Mouse (Mus musculus): ENCODE measurements around the gene Dapl1.

Gene Dapl1

DNA sequence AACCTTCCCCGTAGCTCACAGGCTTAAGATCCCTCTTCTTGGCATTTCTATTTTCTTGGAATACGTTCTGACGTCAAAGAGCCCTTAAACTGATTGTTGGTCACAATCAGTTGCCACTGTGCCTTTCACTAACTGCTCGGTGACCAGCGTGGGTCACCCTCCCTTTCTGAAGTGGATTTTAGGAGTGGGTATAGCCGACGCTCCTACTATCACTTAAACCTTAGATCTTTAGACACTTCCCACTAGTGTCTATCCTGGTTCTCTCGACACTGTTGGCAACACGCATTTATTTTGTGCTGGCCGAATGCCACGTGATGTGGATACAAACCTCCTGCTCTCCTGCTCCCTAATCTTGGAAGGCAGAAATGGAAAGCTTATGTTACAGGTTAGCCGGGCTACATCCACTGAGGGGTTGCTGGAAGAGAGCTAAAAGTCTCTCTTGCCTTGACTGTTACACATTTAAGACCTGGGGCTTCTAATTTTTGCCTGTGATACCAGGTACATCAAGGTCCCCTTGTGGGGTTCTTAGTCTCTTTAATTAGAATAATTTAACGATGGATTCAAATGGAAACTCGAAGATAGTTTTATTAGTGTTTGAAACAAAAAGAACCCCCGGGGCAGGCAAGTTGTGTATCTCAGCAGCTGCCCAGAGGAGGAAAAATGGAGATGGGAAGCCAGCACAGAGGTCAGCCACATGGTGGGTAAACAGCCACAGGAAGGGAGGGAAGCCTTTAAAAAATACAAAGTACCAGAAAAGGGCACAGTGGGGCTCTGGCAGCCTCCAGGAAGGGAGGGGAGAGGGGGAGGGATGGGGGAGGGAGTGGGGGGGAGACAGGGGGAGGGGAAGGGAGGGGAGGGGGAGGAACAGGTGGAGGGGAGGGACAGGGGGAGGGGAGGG, 13.2 kb upstream of the Dapl1 start:
- DNase-seq (ENCODE audit: low spot score in 2 of 2), result no peak

DNA sequence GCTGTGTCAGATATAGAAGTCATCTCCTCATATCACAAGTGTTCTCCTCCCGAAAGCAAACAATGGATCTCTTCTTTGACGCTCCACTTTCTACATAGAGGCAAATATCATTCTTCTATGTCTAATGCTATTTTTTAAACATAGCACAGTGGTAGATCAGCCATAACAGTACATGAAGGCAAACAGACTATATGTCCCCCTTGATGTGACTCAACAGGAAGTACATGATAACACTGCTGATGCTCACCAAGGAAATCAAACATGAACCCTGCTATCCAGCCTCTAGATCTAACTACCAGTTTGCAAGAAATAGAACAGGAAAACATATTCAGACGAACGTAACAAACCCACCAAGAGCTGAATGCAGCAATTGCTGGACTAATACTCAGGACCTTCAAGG, 10.1 kb upstream of the Dapl1 start:
- DNase-seq (ENCODE audit: low spot score in 2 of 2), result no peak

DNA sequence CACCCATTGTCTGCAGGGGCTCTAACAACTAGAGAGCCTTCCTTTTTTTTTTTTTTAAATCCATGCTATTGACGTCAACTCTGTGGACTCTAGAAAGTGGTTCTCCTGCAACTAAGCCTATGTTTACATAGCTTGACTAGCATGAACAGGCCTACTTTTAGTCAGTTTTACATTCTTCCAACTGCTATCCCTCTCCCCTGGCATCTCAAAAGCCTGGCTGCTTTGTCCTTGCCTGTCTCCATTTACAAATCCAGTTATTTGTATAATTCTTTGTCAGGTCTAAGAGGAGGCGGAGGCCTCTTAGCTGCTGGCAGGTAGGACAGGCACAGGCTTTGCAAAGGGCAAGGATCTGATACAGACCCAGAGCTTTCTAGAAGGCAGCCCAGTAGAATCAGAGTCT, 627 bp downstream of the Dapl1 start:
- DNase-seq (ENCODE audit: low spot score in 2 of 2), result no peak

DNA sequence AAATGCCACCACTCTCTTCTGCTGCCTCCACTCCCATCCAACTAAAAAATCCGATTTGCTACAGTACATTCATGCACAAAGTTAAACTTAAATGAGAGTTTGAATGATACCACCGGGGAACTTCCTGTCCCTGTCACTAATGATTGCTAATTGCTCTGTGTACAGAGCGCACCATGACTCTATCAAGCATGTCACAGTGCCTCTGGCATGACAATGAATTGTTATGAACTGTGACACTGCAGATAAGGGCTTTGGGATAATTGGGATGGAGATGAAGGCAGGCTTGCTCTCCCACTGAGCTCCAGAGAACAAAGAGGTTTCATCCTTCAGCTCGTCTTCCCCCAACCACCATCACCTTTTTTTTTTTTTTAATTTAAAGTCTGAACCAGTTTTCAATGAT, 1.2 kb downstream of the Dapl1 start:
- DNase-seq (ENCODE audit: low spot score in 2 of 2), result no peak

DNA sequence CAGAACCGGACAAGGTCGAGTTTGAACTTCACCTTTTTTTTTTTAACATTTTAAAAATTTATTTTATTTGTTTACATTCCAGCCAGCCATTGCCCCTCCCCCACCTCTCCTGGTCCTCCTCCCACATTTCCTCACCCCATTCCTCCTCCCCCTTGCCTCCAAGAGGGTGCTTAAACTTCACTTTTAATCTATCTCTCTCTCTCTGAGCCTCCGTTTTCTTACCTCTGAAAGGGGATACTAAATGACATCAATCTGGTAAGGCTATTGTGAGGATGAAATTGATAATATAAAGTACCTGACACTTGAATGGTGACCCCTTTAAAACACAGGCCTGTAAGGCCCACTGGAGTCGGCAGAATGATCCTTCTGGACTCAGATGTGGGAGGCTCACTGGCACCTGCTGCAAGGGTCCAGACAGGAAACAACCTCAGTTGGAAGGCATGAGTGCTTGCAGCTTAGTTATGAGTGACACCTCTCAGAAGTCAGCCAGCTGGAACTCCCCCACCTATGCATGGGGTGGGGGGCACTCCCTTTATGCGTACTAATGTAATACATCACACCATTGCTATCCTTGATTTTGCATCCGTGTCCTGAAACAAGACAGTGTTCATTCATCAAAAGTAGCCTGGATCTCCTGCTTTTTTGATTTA, 1.9 kb downstream of the Dapl1 start:
- DNase-seq (ENCODE audit: low spot score in 2 of 2), result no peak

DNA sequence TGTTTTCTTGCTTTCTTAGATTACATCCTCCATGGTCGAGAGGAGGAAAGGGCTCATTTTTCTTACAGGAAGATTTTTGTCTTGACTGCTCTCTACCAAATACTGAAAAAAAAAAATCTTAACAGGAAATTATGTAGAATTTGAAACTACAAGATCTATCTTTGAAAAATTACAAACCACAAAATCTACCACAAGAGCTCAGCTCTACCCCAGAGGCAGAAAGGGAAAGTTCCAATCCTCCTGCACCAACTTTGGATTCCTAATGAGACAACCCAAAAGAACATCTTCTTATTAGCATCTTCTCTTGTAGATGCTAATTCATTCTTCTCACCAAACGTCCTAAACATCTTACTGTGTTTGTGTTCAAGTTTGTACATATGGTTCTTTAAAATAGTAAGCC, 3.8 kb downstream of the Dapl1 start:
- no peak for DNase-seq (ENCODE audit: low spot score in 2 of 2)

DNA sequence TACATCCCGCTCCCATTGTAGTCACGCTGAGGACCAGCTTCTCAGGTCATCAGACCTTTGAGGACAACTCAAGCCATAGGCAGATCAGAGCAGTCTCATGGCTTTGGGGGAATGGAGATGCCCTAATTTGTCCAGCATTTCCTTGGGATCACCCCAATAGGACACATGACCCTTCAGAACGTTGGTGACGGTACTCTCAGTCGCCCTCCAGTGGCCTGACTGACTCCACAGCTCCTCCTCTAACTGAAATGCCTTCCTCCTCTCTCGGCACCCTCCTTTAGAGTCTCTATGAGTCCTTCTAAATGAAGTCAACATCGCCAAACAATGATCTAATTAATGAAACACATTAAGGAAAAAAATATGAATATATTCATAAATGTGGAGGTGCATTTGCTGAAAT, 5.9 kb downstream of the Dapl1 start:
- no peak for DNase-seq (ENCODE audit: low spot score in 2 of 2)

DNA sequence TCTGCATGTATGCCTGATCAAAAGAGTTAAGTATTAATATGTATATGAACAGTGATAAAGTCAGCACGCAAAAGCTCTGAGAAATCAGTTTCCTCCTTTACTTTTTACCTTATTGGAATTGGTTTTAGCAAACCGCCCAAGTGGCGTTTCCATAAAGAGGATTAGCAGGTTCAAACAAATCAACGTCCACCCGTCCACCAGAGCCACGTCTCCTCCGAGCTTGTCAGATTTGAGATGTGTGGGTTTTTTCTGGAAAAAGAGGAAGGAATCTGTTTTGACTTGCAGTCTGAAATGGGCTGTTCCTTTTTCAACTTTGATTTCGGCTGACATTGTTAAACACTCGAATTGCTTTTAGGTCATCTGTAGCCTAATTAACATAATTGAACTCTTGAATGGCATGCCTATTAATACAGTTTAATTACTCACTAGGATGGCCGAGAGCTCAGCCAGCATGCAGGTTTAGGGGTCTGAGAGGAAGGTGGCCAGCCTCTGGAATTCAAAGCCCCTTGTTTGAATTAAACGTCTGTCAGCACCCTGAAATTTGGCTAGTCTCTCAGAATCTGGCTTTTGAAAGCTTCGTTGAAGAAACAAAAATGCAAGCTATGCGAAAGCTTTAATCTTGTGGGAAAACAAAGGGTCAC, 9.1 kb downstream of the Dapl1 start:
- no peak for DNase-seq (ENCODE audit: low spot score in 2 of 2)

DNA sequence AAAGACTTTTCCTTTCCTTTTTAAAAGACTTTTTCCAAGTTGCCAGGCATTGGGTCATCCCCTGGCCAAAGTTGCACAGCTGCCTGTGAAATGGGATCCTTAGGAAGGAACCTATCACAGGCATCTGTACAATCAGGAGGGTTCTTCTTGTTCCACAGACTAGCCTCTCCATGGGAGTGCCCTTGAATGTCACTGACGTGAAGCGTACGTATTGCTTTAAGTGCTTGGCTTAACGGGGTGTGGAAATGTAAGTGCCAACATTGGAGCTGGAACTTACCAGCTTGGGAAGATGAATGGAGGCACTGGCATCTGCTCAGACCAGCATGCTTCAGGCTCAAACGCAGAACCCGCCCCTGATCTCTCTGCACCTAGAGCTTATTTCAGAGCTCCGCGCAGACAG, 14.7 kb downstream of the Dapl1 start:
- no peak for DNase-seq (ENCODE audit: low spot score in 2 of 2)

DNA sequence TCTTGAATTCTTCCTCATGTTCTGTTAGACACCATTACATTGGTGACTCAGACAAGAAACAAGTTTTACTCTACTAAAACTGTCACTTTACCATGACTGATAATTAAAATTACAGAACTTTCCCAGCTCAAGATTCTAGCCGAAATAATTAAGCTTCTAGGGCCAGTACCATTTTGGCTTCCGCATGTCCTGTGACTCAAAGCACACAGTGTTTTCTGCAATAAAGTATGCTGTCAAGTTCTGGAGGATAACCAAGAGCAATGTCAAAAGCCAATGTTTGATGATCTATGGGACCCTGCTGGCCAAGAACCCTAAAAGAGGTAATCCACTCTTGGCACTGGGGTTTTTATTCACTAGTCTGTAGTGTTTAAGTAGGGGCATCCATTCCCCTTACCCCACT, 15.3 kb downstream of the Dapl1 start:
- DNase-seq (ENCODE audit: low spot score in 2 of 2), result no peak

DNA sequence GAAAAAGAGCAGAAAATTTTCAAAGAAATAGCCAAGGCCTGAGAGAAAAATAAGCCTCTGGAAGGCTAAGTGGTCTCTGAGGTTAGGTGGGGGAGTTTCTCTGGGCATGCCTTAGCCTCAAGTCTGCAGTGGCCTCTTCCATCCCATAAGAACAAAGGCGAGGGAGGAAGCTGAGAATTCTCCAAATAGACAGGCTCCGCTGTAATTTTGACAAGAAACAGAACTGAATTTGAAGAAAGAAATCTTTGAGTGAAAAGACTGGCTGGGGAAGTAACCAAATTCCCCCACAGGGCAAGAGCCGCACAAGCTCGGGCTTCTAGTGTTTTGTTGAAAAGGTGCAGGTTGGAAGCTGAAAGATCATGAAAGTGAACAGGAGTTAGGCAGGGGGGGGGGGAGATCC, 24.6 kb downstream of the Dapl1 start:
- DNase-seq (ENCODE audit: low spot score in 2 of 2), result no peak

DNA sequence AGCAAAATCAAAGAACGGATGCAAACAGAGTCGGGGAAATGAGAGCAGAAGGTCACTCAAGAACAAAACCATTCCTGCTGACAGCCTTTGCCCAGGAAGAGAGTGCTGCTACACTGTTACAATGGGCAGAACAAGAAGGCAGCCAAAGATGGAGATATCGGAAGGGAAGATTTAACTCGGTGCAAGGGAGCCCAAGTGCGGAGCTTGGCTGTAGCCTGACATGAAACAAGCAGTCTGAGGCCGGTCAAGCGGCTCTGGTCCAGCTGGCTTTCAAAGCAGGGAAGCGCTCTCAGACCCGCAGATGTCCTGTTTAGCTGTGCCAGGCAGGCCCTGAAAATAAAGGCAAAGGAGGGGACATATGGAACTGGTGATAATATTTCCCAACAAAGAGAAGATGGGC, 26.0 kb downstream of the Dapl1 start:
- no peak for DNase-seq (ENCODE audit: low spot score in 2 of 2)

DNA sequence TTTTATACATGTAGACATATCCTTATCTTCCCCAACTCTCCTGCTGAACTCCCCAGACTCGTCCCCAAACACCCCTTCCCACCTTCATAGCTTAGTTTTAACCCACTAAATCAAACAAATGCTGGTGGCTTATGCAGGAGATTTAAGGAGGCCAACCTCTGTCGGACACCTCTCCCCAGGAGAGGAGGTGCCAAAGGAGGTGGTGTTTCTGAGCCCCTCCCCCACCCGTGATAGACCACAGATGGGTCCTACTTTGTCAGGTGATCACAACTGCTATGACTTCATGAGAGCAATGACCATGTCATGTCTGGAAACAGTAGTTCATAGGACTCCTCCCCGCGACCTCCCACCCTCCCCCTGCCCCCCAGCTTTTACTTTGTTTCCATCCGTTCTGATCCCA, 26.4 kb downstream of the Dapl1 start:
- no peak for DNase-seq (ENCODE audit: low spot score in 2 of 2)

DNA sequence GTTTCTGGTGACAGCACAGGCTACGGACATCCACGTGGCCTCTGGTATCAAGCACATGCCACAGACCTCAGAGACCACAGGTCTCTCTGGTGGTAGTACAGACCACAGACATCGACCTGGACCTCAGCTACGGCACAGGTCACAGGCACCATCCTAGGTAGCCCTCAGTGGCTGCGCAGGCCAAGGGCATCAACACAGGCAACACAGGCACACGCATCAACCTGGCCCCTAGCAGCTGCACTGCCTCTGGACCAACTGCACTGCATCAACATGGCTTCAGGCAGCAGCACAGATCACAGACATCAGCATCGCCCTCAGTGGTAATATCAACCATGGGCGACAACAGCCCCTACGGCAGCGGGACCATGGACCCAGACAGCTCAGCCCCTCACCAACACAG, 36.2 kb downstream of the Dapl1 start:
- no peak for DNase-seq (ENCODE audit: low spot score in 2 of 2)

DNA sequence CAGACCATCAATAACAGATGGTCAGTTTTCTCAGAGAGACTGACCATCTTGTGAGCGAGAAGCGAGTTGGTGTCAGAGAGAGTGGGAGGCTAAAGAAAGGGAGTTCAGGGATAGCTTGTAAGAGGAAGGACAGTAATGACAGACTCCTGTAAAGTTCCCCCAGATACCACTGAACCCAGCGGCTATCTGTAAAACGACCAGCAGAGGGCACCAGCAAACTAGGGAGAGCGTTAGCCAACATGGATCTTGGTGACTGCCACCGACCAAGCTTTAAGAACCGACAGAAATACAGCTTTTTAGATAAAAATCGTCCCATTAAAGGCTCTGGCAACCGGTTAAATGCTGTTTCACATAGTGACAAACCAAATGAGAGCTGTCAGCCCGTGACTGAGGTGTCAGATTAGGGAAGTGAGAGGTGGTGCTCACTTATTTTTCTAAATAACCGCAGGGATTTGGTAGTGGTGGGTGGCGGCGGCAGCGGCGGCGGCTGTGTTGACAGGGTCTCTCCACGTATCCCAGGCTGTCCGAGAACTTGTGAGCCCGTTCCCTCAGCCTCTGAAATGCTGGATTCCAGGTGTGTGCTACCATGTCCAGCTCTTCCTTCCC, 37.7 kb downstream of the Dapl1 start:
- DNase-seq (ENCODE audit: low spot score in 2 of 2), result peak in 1 of 2 experiments; percentile 73

DNA sequence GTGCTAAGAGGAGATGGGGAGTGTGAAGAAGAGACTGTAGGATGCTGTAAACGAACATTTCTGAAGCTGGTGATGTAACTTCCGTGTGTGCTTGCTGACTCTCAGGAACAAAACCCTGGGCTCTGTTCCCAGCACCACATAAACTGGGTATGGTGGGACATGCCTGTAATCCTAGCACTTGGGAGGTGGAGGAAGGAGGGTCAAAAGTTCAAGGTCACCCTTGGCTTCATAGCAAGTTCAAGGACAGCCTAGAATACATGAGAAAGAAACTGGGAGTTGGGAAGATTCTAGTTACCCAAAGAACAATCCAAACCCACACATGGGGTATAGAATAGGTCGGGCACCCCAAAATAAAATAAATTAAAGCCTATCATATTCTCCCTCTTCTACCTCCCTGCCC, 39.1 kb downstream of the Dapl1 start:
- DNase-seq (ENCODE audit: low spot score in 2 of 2), result no peak

DNA sequence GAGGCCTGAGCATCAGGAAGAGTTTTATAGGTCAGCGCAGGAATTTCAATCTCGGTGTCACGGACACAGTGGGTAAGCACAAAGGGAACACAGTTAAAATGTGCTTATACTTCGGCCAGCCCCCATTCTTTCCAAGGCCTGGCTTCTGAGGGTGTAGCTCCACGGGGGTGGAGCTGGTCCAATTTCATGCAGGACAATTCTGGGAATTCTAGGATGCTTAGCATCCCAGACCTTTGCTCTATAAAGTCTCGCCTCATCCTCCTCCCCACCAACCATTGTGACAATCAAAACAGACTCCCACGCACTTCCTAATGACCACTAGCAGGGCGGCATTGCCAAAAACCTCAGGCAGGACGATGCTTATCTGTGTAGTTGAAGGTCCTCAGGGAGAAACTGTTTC, 42.4 kb downstream of the Dapl1 start:
- DNase-seq (ENCODE audit: low spot score in 2 of 2), result no peak

DNA sequence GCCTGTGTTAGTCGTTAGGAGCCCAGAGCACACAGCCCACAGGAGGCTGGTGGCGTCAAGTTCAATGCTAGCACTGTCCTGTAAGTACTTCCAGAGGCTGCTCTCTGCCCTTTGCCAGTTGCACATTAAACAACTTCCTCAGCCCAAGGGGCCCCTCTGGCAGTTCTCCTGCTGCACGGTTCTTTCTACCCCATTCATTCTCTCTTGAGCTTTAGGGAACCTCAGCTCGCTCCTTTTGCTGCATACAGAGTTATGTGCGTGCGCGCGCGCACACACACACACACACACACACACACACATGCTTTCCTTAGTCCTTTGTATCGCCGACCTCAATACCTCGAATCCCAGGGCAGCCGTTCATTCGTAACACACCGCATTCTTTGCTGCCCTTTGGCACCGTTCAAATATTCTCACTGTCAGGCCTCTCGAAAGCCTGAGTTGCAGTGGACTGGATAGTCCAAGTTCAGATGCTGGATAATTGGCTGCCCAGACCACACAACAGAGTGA, 45.2 kb downstream of the Dapl1 start:
- no peak for DNase-seq (ENCODE audit: low spot score in 2 of 2)

DNA sequence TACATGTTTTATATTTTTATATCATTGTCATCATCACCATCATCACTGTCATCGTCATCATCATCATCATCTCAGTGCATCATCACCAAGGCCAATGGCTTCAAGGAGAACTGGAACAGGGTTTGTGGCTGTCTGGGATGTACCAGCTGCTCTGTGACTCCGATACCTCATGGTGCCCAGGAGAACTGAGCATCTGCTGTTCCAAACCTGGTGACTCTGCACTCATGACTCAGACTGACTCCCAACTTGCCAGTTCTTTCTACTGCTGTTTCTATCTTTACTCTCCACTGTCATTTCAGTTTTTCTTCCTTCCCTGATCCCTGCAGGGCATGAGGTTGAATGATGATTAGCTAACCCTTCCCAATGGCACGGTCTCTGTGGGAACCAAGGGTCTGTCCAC, 46.4 kb downstream of the Dapl1 start:
- DNase-seq (ENCODE audit: low spot score in 2 of 2), result no peak

DNA sequence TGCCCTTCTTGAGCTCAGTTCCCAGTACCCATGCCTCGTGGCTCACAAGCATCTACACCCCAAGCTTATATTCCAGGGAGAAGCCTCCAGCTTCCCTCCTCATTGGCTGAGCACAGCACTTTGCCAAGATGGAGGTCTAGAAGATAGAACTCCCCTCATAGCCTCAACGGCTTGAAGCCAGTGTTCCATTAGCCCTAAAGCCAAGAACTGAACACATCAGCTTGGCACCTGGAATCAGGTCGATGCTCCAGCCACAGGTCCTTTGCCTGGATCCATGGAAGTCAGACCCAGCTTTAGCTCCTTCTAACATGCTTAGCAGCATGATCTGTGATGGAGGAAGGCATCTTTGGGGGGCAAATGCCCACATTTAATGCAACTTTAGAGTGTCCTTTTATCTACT, 48.5 kb downstream of the Dapl1 start:
- DNase-seq (ENCODE audit: low spot score in 2 of 2), result no peak

DNA sequence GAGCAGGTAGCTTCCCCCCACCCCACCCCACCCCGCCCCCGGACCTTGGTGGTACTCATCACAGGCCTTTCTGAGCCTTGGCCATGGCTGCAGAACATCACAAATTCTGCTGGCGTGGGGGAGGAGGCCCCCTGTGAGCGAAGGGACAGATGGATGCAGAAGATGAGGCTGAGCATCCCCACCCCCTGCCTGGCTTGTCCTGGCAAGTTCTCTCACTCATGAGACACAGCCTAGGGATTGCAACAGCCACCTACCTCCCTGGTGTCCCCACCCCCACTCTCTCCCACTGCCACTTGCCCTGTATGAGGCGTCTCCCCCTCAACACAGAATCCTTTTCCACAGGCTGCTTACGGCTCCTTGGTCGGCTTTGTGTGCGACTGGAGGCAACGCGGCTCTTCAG, 49.1 kb downstream of the Dapl1 start:
- DNase-seq (ENCODE audit: low spot score in 2 of 2), result no peak

DNA sequence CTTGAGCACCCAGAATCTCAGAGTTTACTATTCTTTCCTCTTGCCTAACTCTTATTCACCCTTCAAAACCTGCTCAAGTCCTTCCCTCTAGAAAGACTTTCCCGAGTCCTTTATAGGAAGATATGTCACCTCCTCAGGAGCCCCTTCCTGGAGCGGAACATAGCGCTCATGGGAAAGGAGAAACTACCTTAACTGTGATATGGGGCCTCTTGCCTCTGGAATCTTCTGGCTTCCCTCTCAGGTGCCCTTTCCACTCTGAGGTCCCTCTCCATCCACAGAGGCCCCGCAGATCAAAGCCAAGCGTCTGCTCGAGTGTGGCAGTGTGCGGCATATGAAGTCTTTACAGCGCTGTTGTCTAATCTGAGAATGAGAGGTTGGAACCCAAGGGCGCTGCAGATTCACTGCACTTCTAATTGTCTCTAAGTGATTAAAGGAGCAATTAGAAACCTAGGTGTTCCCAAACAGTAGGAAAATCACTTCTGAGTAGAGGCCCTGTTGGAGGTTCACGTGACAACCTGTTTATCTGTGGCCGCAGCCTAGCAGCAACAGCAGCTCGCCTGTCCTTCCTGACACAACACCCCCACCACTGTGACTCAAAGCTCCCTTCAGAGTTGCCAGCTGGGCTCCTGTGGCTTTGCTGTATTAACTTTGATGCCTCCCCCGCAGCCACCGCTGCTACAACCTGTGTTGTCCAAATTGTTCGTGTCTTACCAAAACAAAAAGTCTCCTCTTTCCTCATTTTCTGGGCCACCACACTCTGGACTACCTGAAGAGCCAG, 49.7 kb downstream of the Dapl1 start:
- DNase-seq (ENCODE audit: low spot score in 2 of 2), result no peak
